7 mouse cellular contexts compared by ENCODE assay signal in the genomic region with DNA sequence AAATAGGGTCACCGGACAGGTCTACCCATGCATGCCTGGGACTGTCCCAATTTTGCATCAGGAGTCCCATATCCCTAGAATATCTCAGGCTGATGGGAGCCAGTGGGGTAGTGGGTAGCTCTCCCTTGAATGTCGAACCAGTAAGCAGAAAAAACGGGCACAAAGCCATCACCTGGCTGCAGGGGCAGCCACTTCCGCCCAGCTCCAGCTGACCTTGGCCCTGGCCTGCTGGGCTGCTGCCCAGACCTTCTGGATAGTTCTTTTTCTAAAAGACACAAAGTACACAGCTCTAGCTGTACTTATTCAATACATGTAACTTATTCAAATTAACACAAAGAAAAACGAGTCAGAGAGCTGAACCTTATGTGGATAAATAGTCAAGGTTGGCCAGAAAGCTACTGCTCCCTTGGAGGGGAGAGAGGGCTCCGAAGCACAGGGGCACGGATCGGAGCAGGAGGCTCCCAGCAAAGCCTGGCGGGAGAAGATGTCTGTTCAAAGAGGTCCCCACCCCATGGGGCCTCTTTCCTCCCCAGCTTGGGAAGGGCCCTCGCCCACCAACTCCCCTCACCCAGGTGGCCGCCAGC. TPM values are rescaled to one million over a fixed set of nuclear protein-coding genes. Genes with fewer than 3 reads are reported as not detected.
DNase-seq lines count a peak whose midpoint lies in the region; ATAC-seq and TF ChIP-seq lines count a peak whose summit lies in the region.

No protein-coding gene starts in this region.

- in situ Hi-C loops in ES-E14 (cut with MboI; ENCODE audit: low sequenced_read_pairs in 2 of 2, unreplicated experiment in 2 of 2), result no loop called here

- no peaks in the 10 kb centered on the region for H3K4me1 ChIP-seq in ES-E14 (ENCODE audit: control insufficient read depth in 2 of 2, insufficient read depth in 2 of 2, low read length in 2 of 2, poor library complexity in 1 of 2)
- 0 out of 2 replicates have a peak, but pooled peaks cover 3% of the 10 kb centered on the region for H3K4me1 ChIP-seq in embryonic fibroblast, embryonic 13.5 days (ENCODE audit: control insufficient read depth, insufficient read depth, low read length)
- peaks cover 35% of the 10 kb centered on the region for H3K4me1 ChIP-seq in neural tube, embryonic 13.5 days (replicated peaks)

- no peaks in the 10 kb centered on the region for H3K36me3 ChIP-seq in ES-E14 (ENCODE audit: control insufficient read depth, insufficient read depth, low read length, poor library complexity, severe bottlenecking)
- H3K36me3 ChIP-seq in neural tube, embryonic 13.5 days, result no peaks in the 10 kb centered on the region

- H3K4me2 ChIP-seq in neural tube, embryonic 13.5 days, result peak overlapping the region; percentile 47

- TF ChIP-seq POLR2A in embryonic fibroblast, embryonic 13.5 days (IDR thresholded peaks at IDR 0.05; ENCODE audit: low read depth, low read length), result no peak

- no peak for TF ChIP-seq CTCF in embryonic fibroblast, embryonic 13.5 days (IDR thresholded peaks at IDR 0.05; ENCODE audit: borderline replicate concordance, insufficient read depth, low read length)

- DNase-seq in ES-E14 (ENCODE audit: low read depth, low spot score), result no peak
- peak; percentile 46 to 51 for DNase-seq in adrenal gland, adult 18-20 months (ENCODE audit: low spot score in 2 of 2)
- DNase-seq in heart, postnatal 10 days, result peak; percentile 71 to 79
- DNase-seq in kidney, postnatal 25 days, result peak; percentile 88 to 93

- H3K4me3 ChIP-seq in ES-E14 (ENCODE audit: insufficient read depth in 1 of 2, low read depth in 1 of 2, low read length in 2 of 2, poor library complexity in 1 of 2, severe bottlenecking in 1 of 2), result peak overlapping the region; percentile 35 to 46
- H3K4me3 ChIP-seq in embryonic fibroblast, embryonic 13.5 days (ENCODE audit: insufficient read depth, low read length), result no peak overlapping the region
- H3K4me3 ChIP-seq in neural tube, embryonic 13.5 days, result peak overlapping the region; percentile 11; the same call in 1 of the 2 replicates

- intact Hi-C loops in heart, postnatal 10 days (cut with DNase I), result loop anchor here (5.0 kb wide), 1 partner anchor 52 kb away; no protein-coding TSS in a partner anchor

- H3K27ac ChIP-seq in ES-E14 (ENCODE audit: insufficient read depth, low read depth, low read length, poor library complexity, severe bottlenecking), result no peak overlapping the region
- peak overlapping the region; percentile 47 for H3K27ac ChIP-seq in embryonic fibroblast, embryonic 13.5 days (ENCODE audit: insufficient read depth, low read length)
- H3K27ac ChIP-seq in neural tube, embryonic 13.5 days (replicated peaks), result peak overlapping the region; percentile 90

- no peaks in the 10 kb centered on the region for H3K9me3 ChIP-seq in ES-E14 (ENCODE audit: control insufficient read depth, insufficient read depth, low read depth, low read length)
- H3K9me3 ChIP-seq in neural tube, embryonic 13.5 days, result no peaks in the 10 kb centered on the region

- peak overlapping the region; percentile 64 for H3K9ac ChIP-seq in ES-E14 (ENCODE audit: insufficient read depth, low read depth, low read length, poor library complexity, severe bottlenecking)
- peak overlapping the region; percentile 59 for H3K9ac ChIP-seq in neural tube, embryonic 13.5 days

- ATAC-seq in neural tube, embryonic 13.5 days (ENCODE audit: low read depth), result 0 out of 2 replicates have a peak, but pooled peaks have one; percentile 2
- no peak for ATAC-seq in erythroblast, adult 5-6 weeks (replicated peaks; ENCODE audit: low FRiP score, poor library complexity, severe bottlenecking)

- WGBS in neural tube, embryonic 13.5 days, result 21% methylated on average over 11 of the region's 11 CpGs

- no peaks in the 10 kb centered on the region for H3K27me3 ChIP-seq in neural tube, embryonic 13.5 days

TF ChIP-seq in ES-E14, 5 proteins besides CTCF, POLR2A, EP300 and RAD21:
- TF ChIP-seq HCFC1 (IDR thresholded peaks at IDR 0.05; ENCODE audit: borderline replicate concordance, insufficient read depth, low read length) (no peak), ZC3H11A (IDR thresholded peaks at IDR 0.05; ENCODE audit: borderline replicate concordance, low read depth, low read length) (no peak), ZNF384 (IDR thresholded peaks at IDR 0.05; ENCODE audit: low read depth, low read length) (no peak), CHD2 (IDR thresholded peaks at IDR 0.05; ENCODE audit: low read depth, low read length) (no peak), MAFK (IDR thresholded peaks at IDR 0.05; ENCODE audit: insufficient read depth, low read depth, low read length) (no peak)

RNA-seq across cellular contexts. Expression of a gene that starts 36.4 kb away (rescaled TPM):
- total RNA-seq in ES-E14 (2012; rRNA removed), result 19.8 and 19.9 TPM in 2 replicates
- total RNA-seq in adrenal gland, adult 18-20 months (2021), result 100 to 1,000 TPM; 195 to 242 TPM
- 110 and 130 TPM in 2 replicates for polyA plus RNA-seq in embryonic fibroblast, embryonic 13.5 days (2011; ENCODE audit: insufficient read length, low read depth, missing spikeins)
- 100 to 1,000 TPM; 112 to 125 TPM for total RNA-seq in heart, postnatal 10 days (2021)
- polyA plus RNA-seq in neural tube, embryonic 13.5 days (2015; fragmentation: Nextera tagmentation; extraction: Ambion mirVana), result 29.2 and 30.4 TPM in 2 replicates
- 15.8 and 18.2 TPM in 2 replicates for total RNA-seq in erythroblast, adult 5-6 weeks (2015; ENCODE audit: low replicate concordance)
- total RNA-seq in erythroblast, adult 5-6 weeks (2017; ENCODE audit: low replicate concordance), result 6.0 and 8.0 TPM in 2 replicates
